ENCODE assay signal across 13 mouse cellular contexts in genomic region chr4:155201764-155202163, GRCm38 (mm10). TPM values are rescaled to one million over a fixed set of nuclear protein-coding genes. Genes with fewer than 3 reads are reported as not detected.
A peak's percentile ranks its signal among the peaks of the same experiment; 100 is the strongest.
DNase-seq lines count a peak whose midpoint lies in the region; ATAC-seq and TF ChIP-seq lines count a peak whose summit lies in the region.
"Had no signal": no experiment of that assay in that cellular context is flagged by ENCODE, and none has a peak within 500 bp of the region (broad histone marks: within the 10 kb centered on the region; RNA-seq: fewer than 3 reads in every experiment).

No protein-coding gene starts in this region.

- no peaks in the 10 kb centered on the region for H3K27me3 ChIP-seq in heart, embryonic 11.5 days (ENCODE audit: control insufficient read depth, insufficient read depth, low read length)
- H3K27me3 ChIP-seq in liver, embryonic 11.5 days (replicated peaks; ENCODE audit: control insufficient read depth, insufficient read depth, low read length), result no peaks in the 10 kb centered on the region
- H3K27me3 ChIP-seq: neural tube, embryonic 15.5 days had no signal

- H3K9ac ChIP-seq in heart, embryonic 11.5 days (ENCODE audit: low read depth, low read length), result no peak overlapping the region
- no peak overlapping the region for H3K9ac ChIP-seq in liver, embryonic 11.5 days (ENCODE audit: low read depth, low read length)
- H3K9ac ChIP-seq: neural tube, embryonic 15.5 days had no signal

- no peak for TF ChIP-seq CTCF in layer of hippocampus, adult 2 months (conservative IDR thresholded peaks at IDR 0.05)
- TF ChIP-seq CTCF in bone marrow, adult 2 months (IDR thresholded peaks at IDR 0.05; ENCODE audit: control insufficient read depth, insufficient read depth, low read length), result no peak

- H3K4me3 ChIP-seq in heart, embryonic 11.5 days (ENCODE audit: low read depth, low read length), result no peak overlapping the region
- H3K4me3 ChIP-seq in layer of hippocampus, adult 2 months, result no peak overlapping the region
- H3K4me3 ChIP-seq in bone marrow, adult 2 months (replicated peaks; ENCODE audit: control insufficient read depth, low read depth, low read length), result no peak overlapping the region
- no peak overlapping the region for H3K4me3 ChIP-seq in liver, embryonic 11.5 days (ENCODE audit: low read depth, low read length)
- H3K4me3 ChIP-seq: heart, embryonic 10.5 days; neural tube, embryonic 15.5 days had no signal

- H3K9me3 ChIP-seq in heart, embryonic 11.5 days (replicated peaks; ENCODE audit: control insufficient read depth, low read length), result no peaks in the 10 kb centered on the region
- no peaks in the 10 kb centered on the region for H3K9me3 ChIP-seq in liver, embryonic 11.5 days (ENCODE audit: control insufficient read depth, low read length)
- H3K9me3 ChIP-seq: heart, embryonic 10.5 days; neural tube, embryonic 15.5 days had no signal

- TF ChIP-seq POLR2A in bone marrow, adult 2 months (IDR thresholded peaks at IDR 0.05; ENCODE audit: borderline replicate concordance, control insufficient read depth, low read depth, low read length), result no peak

- intact Hi-C loops in heart, postnatal 14 days (cut with DNase I), result no loop called here
- intact Hi-C loops in left cerebral cortex, postnatal 25 days (cut with DNase I), result no loop called here

- peaks cover 72% of the 10 kb centered on the region for H3K4me1 ChIP-seq in heart, embryonic 11.5 days (ENCODE audit: control insufficient read depth, insufficient read depth, low read length)
- peaks cover 11% of the 10 kb centered on the region for H3K4me1 ChIP-seq in bone marrow, adult 2 months (ENCODE audit: control insufficient read depth, insufficient read depth, low read length)
- peaks cover 50% of the 10 kb centered on the region for H3K4me1 ChIP-seq in liver, embryonic 11.5 days (replicated peaks; ENCODE audit: control insufficient read depth, insufficient read depth, low read length)

- WGBS in heart, embryonic 11.5 days (ENCODE audit: insufficient replicate concordance), result 84% methylated on average over 7 of the region's 7 CpGs
- 83% methylated on average over 7 of the region's 7 CpGs for WGBS in bone marrow, adult 2 months
- WGBS in liver, embryonic 11.5 days, result 76% methylated on average over 7 of the region's 7 CpGs

- H3K4me2 ChIP-seq in heart, embryonic 11.5 days, result no peak overlapping the region
- no peak overlapping the region; the same call in 1 of the 2 replicates for H3K4me2 ChIP-seq in liver, embryonic 11.5 days
- H3K4me2 ChIP-seq: neural tube, embryonic 15.5 days had no signal

- H3K36me3 ChIP-seq in heart, embryonic 11.5 days (ENCODE audit: control insufficient read depth, insufficient read depth, low read length), result no peaks in the 10 kb centered on the region; the same call in 1 of the 2 replicates
- H3K36me3 ChIP-seq in liver, embryonic 11.5 days (ENCODE audit: control insufficient read depth, insufficient read depth, low read length), result no peaks in the 10 kb centered on the region
- H3K36me3 ChIP-seq: heart, embryonic 10.5 days; neural tube, embryonic 15.5 days had no signal

- H3K27ac ChIP-seq in heart, embryonic 11.5 days (ENCODE audit: low read depth, low read length), result peak overlapping the region; percentile 54
- peak overlapping the region; percentile 36; the same call in 1 of the 2 replicates for H3K27ac ChIP-seq in layer of hippocampus, adult 2 months
- H3K27ac ChIP-seq in bone marrow, adult 2 months (ENCODE audit: control insufficient read depth, insufficient read depth, low read depth, low read length, poor library complexity), result peak overlapping the region; percentile 8; the same call in 1 of the 2 replicates
- 0 out of 2 replicates have a peak overlapping the region, but pooled peaks have one; percentile 3 for H3K27ac ChIP-seq in liver, embryonic 11.5 days (ENCODE audit: low read depth, low read length)
- H3K27ac ChIP-seq: heart, embryonic 10.5 days had no signal

- ATAC-seq in heart, embryonic 11.5 days (replicated peaks; ENCODE audit: insufficient number of reproducible peaks, low FRiP score, low TSS enrichment), result no peak
- ATAC-seq in liver, embryonic 11.5 days (replicated peaks; ENCODE audit: low FRiP score), result no peak

- no peak for DNase-seq in heart, postnatal 14 days
- DNase-seq in layer of hippocampus, adult 2 months (ENCODE audit: low spot score in 2 of 2), result no peak
- no peak for DNase-seq in layer of hippocampus, postnatal 36 days
- DNase-seq in liver, embryonic 11.5 days (ENCODE audit: low spot score), result no peak
- DNase-seq in left cerebral cortex, postnatal 25 days (ENCODE audit: low spot score in 2 of 2), result no peak
- DNase-seq in left cerebral cortex, adult 18-20 months (ENCODE audit: low spot score in 2 of 2), result no peak
- DNase-seq: kidney, adult 18-20 months; lung, postnatal 36 days; right cerebral cortex, adult 18-20 months had no signal

RNA-seq across cellular contexts. Expression of gene Ski, which starts 20.6 kb away (rescaled TPM):
- 14.6 and 14.8 TPM in 2 replicates for polyA plus RNA-seq in heart, embryonic 11.5 days (2014; fragmentation: Nextera tagmentation; extraction: Ambion mirVana)
- total RNA-seq in heart, postnatal 14 days (2021), result 10 to 100 TPM; 65.0 to 65.3 TPM
- total RNA-seq in layer of hippocampus, adult 2 months (2021), result 100 to 1,000 TPM; 128 to 136 TPM
- 100 to 1,000 TPM; 126 to 132 TPM for total RNA-seq in layer of hippocampus, postnatal 36 days (2021)
- 7.0 and 10.4 TPM in 2 replicates for polyA plus RNA-seq in bone marrow, adult 2 months (2011; ENCODE audit: insufficient read depth, insufficient read length, low replicate concordance, missing spikeins)
- polyA plus RNA-seq in liver, embryonic 11.5 days (2014; fragmentation: Nextera tagmentation; extraction: Ambion mirVana), result 8.2 and 9.8 TPM in 2 replicates
- 100 to 1,000 TPM; 111 to 112 TPM for total RNA-seq in left cerebral cortex, postnatal 25 days (2021)
- total RNA-seq in left cerebral cortex, adult 18-20 months (2021), result 100 to 1,000 TPM; 115 to 128 TPM

RNA-seq across cellular contexts. Expression of gene Faap20, which starts 47.8 kb away (rescaled TPM):
- 64.9 and 66.8 TPM in 2 replicates for polyA plus RNA-seq in heart, embryonic 11.5 days (2014; fragmentation: Nextera tagmentation; extraction: Ambion mirVana)
- 10 to 100 TPM; 19.0 to 19.6 TPM for total RNA-seq in heart, postnatal 14 days (2021)
- total RNA-seq in layer of hippocampus, adult 2 months (2021), result 10 to 100 TPM; 29.2 to 34.3 TPM
- 10 to 100 TPM; 30.9 to 35.1 TPM for total RNA-seq in layer of hippocampus, postnatal 36 days (2021)
- polyA plus RNA-seq in bone marrow, adult 2 months (2011; ENCODE audit: insufficient read depth, insufficient read length, low replicate concordance, missing spikeins), result 19.3 and 29.3 TPM in 2 replicates
- polyA plus RNA-seq in liver, embryonic 11.5 days (2014; fragmentation: Nextera tagmentation; extraction: Ambion mirVana), result 50.1 and 55.0 TPM in 2 replicates
- 10 to 100 TPM; 24.2 to 27.3 TPM for total RNA-seq in left cerebral cortex, postnatal 25 days (2021)
- total RNA-seq in left cerebral cortex, adult 18-20 months (2021), result 10 to 100 TPM; 28.0 to 29.5 TPM

Comparison
In these comparisons a context has a peak if more than half of its experiments do, and no peak if none do; other contexts are left out.
1. H3K27ac ChIP-seq: peak in every context shown above with its lines; median percentile 54 in heart, embryonic 11.5 days; 36 in layer of hippocampus, adult 2 months; 8 in bone marrow, adult 2 months; 3 in liver, embryonic 11.5 days.